ENCODE assay signal across 8 mouse cellular contexts in genomic region chr13:35131272-35132185, GRCm38 (mm10).
DNase-seq lines count a peak whose midpoint lies in the region; ATAC-seq lines count a peak whose summit lies in the region.

No protein-coding gene starts in this region.

- H3K27me3 ChIP-seq in forebrain, embryonic 12.5 days = no peaks in the 10 kb centered on the region

- no peak overlapping the region for H3K4me2 ChIP-seq in forebrain, embryonic 12.5 days

- no peaks in the 10 kb centered on the region for H3K36me3 ChIP-seq in forebrain, embryonic 12.5 days (replicated peaks)

- no peaks in the 10 kb centered on the region for H3K9me3 ChIP-seq in forebrain, embryonic 12.5 days

- DNase-seq in lung, postnatal 36 days = peak; percentile 19
- DNase-seq in lung, postnatal 10 days = no peak
- peak; percentile 49 to 73 for DNase-seq in frontal cortex, adult 2 months (ENCODE audit: extremely low spot score in 1 of 2, low spot score in 1 of 2)
- peak; percentile 49 to 68 for DNase-seq in left cerebral cortex, adult 9 months (ENCODE audit: low spot score in 2 of 2)
- DNase-seq in thymus, postnatal 10 days (ENCODE audit: low spot score in 2 of 2) = peak; percentile 26 to 34
- DNase-seq in yolk sac, embryonic 10.5 days (ENCODE audit: low spot score) = no peak
- DNase-seq in testis, postnatal 14 days (ENCODE audit: low spot score) = no peak

- no peaks in the 10 kb centered on the region for H3K4me1 ChIP-seq in forebrain, embryonic 12.5 days

- WGBS in forebrain, embryonic 12.5 days = 82% methylated on average over 8 of the region's 8 CpGs

- no peak overlapping the region for H3K4me3 ChIP-seq in forebrain, embryonic 12.5 days (replicated peaks)

- H3K27ac ChIP-seq in forebrain, embryonic 12.5 days = no peak overlapping the region

- ATAC-seq in forebrain, embryonic 12.5 days (ENCODE audit: low FRiP score) = no peak

- no peak overlapping the region for H3K9ac ChIP-seq in forebrain, embryonic 12.5 days

Comparison
In these comparisons a context has a peak if more than half of its experiments do, and no peak if none do; other contexts are left out.
1. DNase-seq: peak in lung, postnatal 36 days (single experiment), frontal cortex, adult 2 months (2 of 2), left cerebral cortex, adult 9 months (2 of 2) and thymus, postnatal 10 days (2 of 2); none in lung, postnatal 10 days (single experiment), yolk sac, embryonic 10.5 days (single experiment) and testis, postnatal 14 days (single experiment).